Mouse (Mus musculus) pancreas, adult 10 weeks (tissue): ENCODE results near the gene Ccdc146. TPM values are rescaled to one million over a fixed set of nuclear protein-coding genes. Genes with fewer than 3 reads are reported as not detected.

Experiments used
- polyA plus RNA-seq: library from polyadenylated mRNA; stranded (reverse); fragments of 350-450 nt; fragmentation: Illumina TruSeq; extraction: RNeasy Lipid Tissue Mini Kit (QIAGEN cat#74804); gene quantifications from one replicate; pipeline ENCODE4 v1.2.3, GENCODE M21; 2015; ENCODE audit warnings: low read depth, low replicate concordance; ENCODE audit not compliant: insufficient read depth

Gene Ccdc146
- polyA plus RNA-seq, result 1.1 TPM

GRCm38 (mm10) chr5:21424614-21425602 lies at the start of gene Ccdc146, which contains the start of gene Fam185a:
TSS of gene Ccdc146 (minus strand) at chr5:21424677.
TSS of gene Fam185a (plus strand) at chr5:21424958.

GRCm38 (mm10) chr5:21372493-21373179 lies 51.8 kb downstream of the Ccdc146 start, which contains the start of gene Fgl2:
TSS of gene Fgl2 (plus strand) at chr5:21372642.

Other genes with a start within 250 kb of the Ccdc146 start
- gene Gsap, start 238.4 kb downstream of the Ccdc146 start, polyA plus RNA-seq, result 2.5 TPM
- gene Fgl2, start 52.0 kb downstream of the Ccdc146 start, polyA plus RNA-seq, result 9.5 TPM
- gene Fam185a, start 281 bp upstream of the Ccdc146 start, polyA plus RNA-seq, result 1.6 TPM
- 1.6 TPM for gene Lrrc17, start 118.9 kb upstream of the Ccdc146 start, polyA plus RNA-seq
- not detected for gene Fbxl13, start 221.0 kb upstream of the Ccdc146 start, polyA plus RNA-seq
- gene Armc10, start 221.1 kb upstream of the Ccdc146 start, polyA plus RNA-seq, result 6.8 TPM